Mouse (Mus musculus): Measurements from ENCODE around the gene Olfr1335.
"Not testable (repeated sequence)": the region's sequence is repeated elsewhere in the genome, so short reads cannot be mapped to it uniquely, and the experiment has no call there.

GRCm38 (mm10) chr4:118792796-118793195 lies 16.9 kb downstream of the Olfr1335 start:
- TF ChIP-seq CTCF (IDR thresholded peaks at IDR 0.05; ENCODE audit: low read depth, low read length); GATA1 (IDR thresholded peaks at IDR 0.05; ENCODE audit: borderline replicate concordance, low read length); GATA2 (IDR thresholded peaks at IDR 0.05; ENCODE audit: borderline replicate concordance, low read depth, low read length): not testable (repeated sequence)
